Mouse (Mus musculus) ES-Bruce4 (cell line): ENCODE results near the gene Bsg. TPM values are rescaled to one million over a fixed set of nuclear protein-coding genes. Genes with fewer than 3 reads are reported as not detected.
A peak's percentile ranks its signal among the peaks of the same experiment; 100 is the strongest.

ENCODE experiments used
- H3K27ac ChIP-seq: 2 replicates; pipeline ENCODE4 v1.5.1; 2012; ENCODE audit warnings: low read length, inconsistent platforms; ENCODE audit not compliant: insufficient read depth
- H3K27me3 ChIP-seq: 2 replicates; pipeline ENCODE4 v1.6.1; 2012; ENCODE audit warnings: mild to moderate bottlenecking, low read length, inconsistent platforms; ENCODE audit not compliant: control insufficient read depth, poor library complexity, insufficient read depth, severe bottlenecking
- H3K36me3 ChIP-seq: 2 replicates; pipeline ENCODE4 v1.6.1; 2012; ENCODE audit warnings: inconsistent platforms, mild to moderate bottlenecking, low read length, moderate library complexity; ENCODE audit not compliant: control insufficient read depth, poor library complexity, insufficient read depth, severe bottlenecking
- H3K4me1 ChIP-seq: one replicate; pipeline ENCODE4 v1.8.1; 2011; ENCODE audit warnings: low read length; ENCODE audit not compliant: control insufficient read depth, insufficient read depth
- H3K4me3 ChIP-seq: 2 replicates; pipeline ENCODE4 v1.5.1; 2011; ENCODE audit warnings: low read depth, mild to moderate bottlenecking, low read length
- H3K9ac ChIP-seq: 2 replicates; pipeline ENCODE4 v1.6.1; 2012; ENCODE audit warnings: low read depth, mild to moderate bottlenecking, inconsistent platforms; ENCODE audit not compliant: poor library complexity, severe bottlenecking
- H3K9me3 ChIP-seq: replicated peaks from 2 replicates; pipeline ENCODE4 v1.6.1; 2012; ENCODE audit warnings: mild to moderate bottlenecking, low read length, inconsistent platforms; ENCODE audit not compliant: control insufficient read depth, poor library complexity, insufficient read depth, severe bottlenecking
- CTCF ChIP-seq: IDR thresholded peaks from one replicate; pipeline ENCODE4 v1.8.1; 2011; ENCODE audit warnings: low read depth, low read length
- EP300 ChIP-seq: IDR thresholded peaks from 2 replicates; pipeline ENCODE4 v1.6.1; 2011; ENCODE audit warnings: low read depth, low read length; ENCODE audit not compliant: insufficient read depth
- POLR2A ChIP-seq: IDR thresholded peaks from one replicate; pipeline ENCODE4 v1.8.1; 2011; ENCODE audit warnings: low read length; ENCODE audit not compliant: insufficient read depth
- polyA plus RNA-seq: library from polyadenylated mRNA; stranded (reverse); fragments of >200 nt; gene quantifications from 2 replicates; pipeline ENCODE4 v1.2.4, GENCODE M21; 2011; ENCODE audit warnings: low read depth; ENCODE audit not compliant: missing spikeins, insufficient read depth, insufficient read length

Bsg gene
- polyA plus RNA-seq, 1 experiment = 445 TPM

DNA sequence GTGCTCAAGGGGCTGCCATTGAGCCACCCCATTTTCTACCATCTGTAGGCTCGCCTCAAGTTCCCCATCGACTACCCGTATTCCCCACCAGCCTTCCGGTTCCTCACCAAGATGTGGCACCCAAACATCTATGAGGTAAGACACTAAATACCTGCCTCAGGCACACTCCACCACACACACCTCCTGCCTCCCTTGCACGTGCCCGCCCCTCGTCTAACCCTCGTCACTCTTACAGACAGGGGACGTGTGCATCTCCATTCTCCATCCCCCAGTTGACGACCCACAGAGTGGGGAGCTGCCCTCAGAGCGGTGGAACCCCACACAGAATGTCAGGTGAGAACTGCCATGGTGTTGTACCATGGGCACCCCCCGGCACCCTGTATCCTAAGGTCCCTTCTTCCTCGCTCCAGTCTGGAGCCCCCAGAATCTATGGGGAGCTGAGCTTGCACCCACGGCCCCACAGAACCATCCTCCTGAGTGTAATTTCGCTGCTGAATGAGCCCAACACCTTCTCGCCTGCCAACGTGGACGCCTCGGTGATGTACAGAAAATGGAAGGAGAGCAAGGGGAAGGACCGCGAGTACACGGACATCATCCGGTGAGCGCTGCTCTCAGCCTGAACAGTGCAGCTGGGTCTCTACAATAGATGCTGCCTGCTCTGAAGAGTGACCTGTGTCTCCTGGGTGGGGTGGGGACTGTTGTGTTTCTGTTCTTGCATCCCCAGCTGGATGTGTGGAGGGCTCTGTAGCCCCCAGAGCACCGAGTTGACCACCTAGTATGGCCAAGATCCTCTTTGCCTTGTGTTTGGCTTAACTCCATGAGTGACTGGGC is 19.3 kb upstream of the Bsg start:
- H3K36me3 ChIP-seq = peaks cover 44% of the 10 kb centered on the region
- no peak overlapping the region for H3K9ac ChIP-seq
- no peak overlapping the region for H3K27ac ChIP-seq
- no peaks in the 10 kb centered on the region for H3K9me3 ChIP-seq
- H3K4me1 ChIP-seq = peaks cover 1% of the 10 kb centered on the region
- TF ChIP-seq POLR2A (no peak), EP300 (no peak), CTCF (no peak)
- no peaks in the 10 kb centered on the region for H3K27me3 ChIP-seq
- no peak overlapping the region for H3K4me3 ChIP-seq

DNA sequence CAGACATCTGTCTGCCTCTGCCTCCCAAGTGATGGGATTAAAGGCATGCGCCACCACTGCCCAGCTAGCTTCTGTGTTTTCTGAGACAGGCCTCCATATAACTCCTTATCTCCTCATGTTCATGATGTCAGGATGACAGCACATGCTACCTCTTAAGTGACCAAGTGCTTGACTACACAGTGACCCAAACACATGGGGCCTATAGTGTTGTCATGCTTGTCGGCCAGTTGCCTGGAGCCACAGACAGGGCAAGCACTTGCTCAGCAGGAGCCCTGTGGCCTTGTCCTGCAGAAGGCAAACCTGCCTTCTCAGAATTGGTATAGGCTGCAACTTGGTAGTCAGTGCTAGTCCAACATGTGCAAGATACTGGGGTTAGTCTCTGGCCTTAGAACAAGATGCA is 18.1 kb upstream of the Bsg start:
- TF ChIP-seq CTCF = no peak
- no peak for TF ChIP-seq POLR2A
- no peak for TF ChIP-seq EP300
- H3K36me3 ChIP-seq = peaks cover 44% of the 10 kb centered on the region
- H3K27ac ChIP-seq = no peak overlapping the region
- peaks cover 1% of the 10 kb centered on the region for H3K4me1 ChIP-seq
- no peak overlapping the region for H3K9ac ChIP-seq
- H3K9me3 ChIP-seq = no peaks in the 10 kb centered on the region
- H3K4me3 ChIP-seq = no peak overlapping the region
- H3K27me3 ChIP-seq = no peaks in the 10 kb centered on the region

DNA sequence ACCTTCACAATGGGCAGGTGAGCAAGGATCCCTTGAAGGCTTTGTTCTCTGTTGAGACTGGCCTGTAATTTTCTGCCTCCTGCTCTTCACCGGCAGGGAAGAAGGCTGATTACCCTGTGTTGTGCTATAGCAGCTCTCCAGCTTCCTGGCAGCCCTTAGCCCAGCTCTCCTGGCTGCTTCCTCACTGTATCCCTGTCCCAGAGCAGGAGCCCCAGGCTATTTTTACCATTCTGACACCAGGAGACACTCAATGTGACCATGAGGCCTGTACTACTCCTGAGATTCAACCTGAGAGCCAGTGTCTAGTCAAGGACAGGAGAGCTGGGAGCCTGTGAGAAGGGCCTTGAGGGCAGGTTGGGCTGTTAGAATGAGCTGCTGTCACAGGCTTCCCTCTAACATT is 17.6 kb upstream of the Bsg start:
- Histone ChIP-seq H3K4me1 (peaks cover 1% of the 10 kb centered on the region), H3K4me3 (no peak overlapping the region), H3K9me3 (no peaks in the 10 kb centered on the region), H3K27me3 (no peaks in the 10 kb centered on the region), H3K36me3 (peaks cover 44% of the 10 kb centered on the region), H3K27ac (no peak overlapping the region), H3K9ac (no peak overlapping the region)
- TF ChIP-seq EP300 (no peak), CTCF (no peak), POLR2A (no peak)

DNA sequence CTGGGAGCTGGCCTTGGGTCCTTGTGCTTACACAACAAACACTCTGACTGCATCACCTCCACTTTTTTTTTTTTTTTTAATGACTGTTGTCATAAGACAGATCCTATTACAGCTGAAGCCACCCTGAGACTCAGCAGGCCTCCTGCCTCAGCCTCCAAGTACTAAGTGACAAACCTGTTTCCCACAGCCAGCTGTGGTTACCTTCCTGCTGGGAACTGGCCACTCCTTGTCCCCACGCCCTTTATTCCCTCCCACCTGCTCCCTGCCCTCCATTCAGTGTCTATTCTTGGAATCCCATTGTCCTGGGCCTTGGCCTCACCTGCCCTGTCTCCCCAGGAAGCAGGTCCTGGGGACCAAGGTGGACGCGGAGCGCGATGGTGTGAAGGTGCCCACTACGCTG is 16.8 kb upstream of the Bsg start:
- peaks cover 1% of the 10 kb centered on the region for H3K4me1 ChIP-seq
- no peak overlapping the region for H3K27ac ChIP-seq
- H3K4me3 ChIP-seq = no peak overlapping the region
- H3K9ac ChIP-seq = no peak overlapping the region
- peaks cover 44% of the 10 kb centered on the region for H3K36me3 ChIP-seq
- TF ChIP-seq EP300 (peak; percentile 58), POLR2A (no peak)
- H3K27me3 ChIP-seq = no peaks in the 10 kb centered on the region
- H3K9me3 ChIP-seq = no peaks in the 10 kb centered on the region

DNA sequence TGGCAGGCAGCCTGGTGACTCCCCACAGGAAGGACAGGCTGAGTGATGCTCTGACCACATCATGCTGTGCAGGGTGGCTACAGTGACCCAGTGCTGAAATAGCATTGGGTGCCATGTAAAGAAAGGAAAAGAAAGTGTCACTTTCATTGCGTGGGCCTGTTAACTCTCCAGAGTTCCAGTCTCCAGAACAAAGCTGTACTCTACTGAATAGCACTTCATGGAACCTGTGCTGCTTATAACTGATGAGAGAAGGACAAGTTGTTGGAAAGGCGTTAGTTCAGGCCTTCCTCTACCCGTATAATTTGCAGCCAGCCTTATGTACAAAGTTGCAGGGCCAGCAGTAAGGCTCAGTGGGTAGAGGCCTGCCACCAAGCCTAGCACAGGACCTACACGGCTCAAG is 15.6 kb upstream of the Bsg start, which contains the start of gene Gzmm:
Gene Gzmm, plus strand, starts transcription at position 301 of the 400 bp plus-strand sequence.
- Histone ChIP-seq H3K36me3 (peaks cover 41% of the 10 kb centered on the region), H3K27me3 (no peaks in the 10 kb centered on the region), H3K27ac (no peak within 1 kb of the TSS), H3K9ac (no peak within 1 kb of the TSS), H3K4me3 (no peak within 1 kb of the TSS), H3K4me1 (peaks cover 1% of the 10 kb centered on the region), H3K9me3 (no peaks in the 10 kb centered on the region)
- TF ChIP-seq EP300 (no peak), CTCF (no peak), POLR2A (no peak)

DNA sequence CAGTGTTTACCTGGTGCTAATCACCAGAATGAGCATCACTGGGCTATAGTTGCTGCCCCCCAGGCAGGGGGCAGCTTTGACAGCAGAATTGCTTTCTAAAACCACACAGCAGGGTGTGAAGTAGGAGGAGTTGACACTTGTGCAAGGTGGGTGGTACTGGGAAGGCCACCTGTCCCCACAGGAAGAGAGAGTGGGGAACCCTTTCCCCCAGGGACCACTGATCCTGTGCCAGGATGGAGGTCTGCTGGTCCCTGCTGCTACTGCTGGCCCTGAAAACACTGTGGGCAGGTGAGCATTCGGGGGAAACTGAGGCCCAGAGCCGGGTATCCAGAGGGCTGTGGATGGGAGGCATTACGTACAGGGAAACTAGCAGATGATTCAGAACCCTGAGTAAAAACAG is 15.1 kb upstream of the Bsg start:
- H3K27me3 ChIP-seq = no peaks in the 10 kb centered on the region
- TF ChIP-seq POLR2A = no peak
- no peak for TF ChIP-seq EP300
- TF ChIP-seq CTCF = no peak
- H3K36me3 ChIP-seq = peaks cover 38% of the 10 kb centered on the region

More for the DNA sequence above, 15.1 kb upstream of the Bsg start:
- no peak overlapping the region for H3K27ac ChIP-seq
- H3K9me3 ChIP-seq = no peaks in the 10 kb centered on the region
- no peak overlapping the region for H3K9ac ChIP-seq
- H3K4me1 ChIP-seq = peaks cover 1% of the 10 kb centered on the region
- no peak overlapping the region for H3K4me3 ChIP-seq
